Mouse (Mus musculus) colon, adult 2 months (tissue): ENCODE measurements around the gene Mon2. TPM values are rescaled to one million over a fixed set of nuclear protein-coding genes. Genes with fewer than 3 reads are reported as not detected.

Experiments
- polyA plus RNA-seq: library from polyadenylated mRNA; depleted of rRNA; stranded (reverse); fragments of >200 nt; gene quantifications from 2 replicates; pipeline ENCODE4 v1.2.3, GENCODE M21; 2012; rRNA removed

Mon2 gene
- polyA plus RNA-seq = 55.9 and 77.1 TPM in 2 replicates

DNA sequence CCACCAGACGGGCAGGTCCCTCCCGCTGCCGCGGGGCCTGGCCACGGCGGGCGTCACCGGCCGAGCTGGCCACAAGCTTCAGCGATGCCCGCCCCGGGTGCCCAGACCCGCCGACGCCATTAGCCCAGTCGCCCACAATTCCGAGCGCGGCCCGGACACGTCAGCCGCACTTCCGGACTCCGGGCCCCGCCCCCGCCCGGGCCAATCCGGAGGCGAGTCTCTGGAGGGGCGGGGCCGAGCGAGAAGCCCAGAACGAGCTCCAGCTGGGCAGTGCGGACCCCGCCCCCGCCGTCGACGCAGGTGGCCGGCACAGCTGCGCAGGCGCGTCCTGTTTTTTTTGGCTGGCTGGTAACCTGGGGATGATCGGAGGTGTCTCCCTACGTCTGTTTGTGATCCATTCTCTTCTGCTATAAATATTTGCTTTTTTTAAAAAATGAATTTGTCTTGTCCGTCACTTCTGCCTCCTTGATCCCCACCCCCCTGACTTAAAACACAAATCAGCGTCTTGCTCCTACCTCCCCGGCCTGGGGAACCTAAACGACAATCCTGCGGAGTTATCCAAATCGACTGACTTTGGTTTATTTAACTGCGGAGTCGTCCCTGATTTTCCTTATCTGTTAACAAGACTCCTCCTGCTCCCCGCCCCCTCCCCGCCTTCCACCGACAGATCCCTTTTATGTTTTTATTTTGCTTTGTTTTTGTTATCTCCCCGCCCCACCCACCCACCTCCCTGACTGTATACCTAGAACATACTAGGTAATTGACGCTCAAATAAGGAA lies at the start of gene Mon2:
Mon2 (minus strand) TSS at position 261 of the 779 bp plus-strand sequence.

Other genes starting within 250 kb of the Mon2 start
- gene Usp15, start 120.5 kb upstream of the Mon2 start, polyA plus RNA-seq = 2.0 and 3.2 TPM in 2 replicates
- 0.05 and 0.14 TPM in 2 replicates for gene Fam19a2, start 187.5 kb upstream of the Mon2 start, polyA plus RNA-seq